Mouse (Mus musculus) G1E-ER4 (cell line): ENCODE measurements around the gene Gpr3. TPM values are rescaled to one million over a fixed set of nuclear protein-coding genes. Genes with fewer than 3 reads are reported as not detected.

ENCODE experiments used
- GATA1 ChIP-seq: IDR thresholded peaks from one replicate; pipeline ENCODE4 v1.8.0; 2012; ENCODE audit warnings: low read length, inconsistent platforms
- polyA plus RNA-seq: library from polyadenylated mRNA; stranded (reverse); fragments of >175 nt; gene quantifications from 2 replicates; pipeline ENCODE4 v1.2.3, GENCODE M21; 2012

The Gpr3 gene
- polyA plus RNA-seq, 1 experiment, result 0.03 TPM

GRCm38 (mm10) chr4:133170056-133170524 is 42.2 kb downstream of the Gpr3 start:
- no peak for TF ChIP-seq GATA1

GRCm38 (mm10) chr4:133169237-133170055 is 42.9 kb downstream of the Gpr3 start:
- TF ChIP-seq GATA1, result no peak

DNA sequence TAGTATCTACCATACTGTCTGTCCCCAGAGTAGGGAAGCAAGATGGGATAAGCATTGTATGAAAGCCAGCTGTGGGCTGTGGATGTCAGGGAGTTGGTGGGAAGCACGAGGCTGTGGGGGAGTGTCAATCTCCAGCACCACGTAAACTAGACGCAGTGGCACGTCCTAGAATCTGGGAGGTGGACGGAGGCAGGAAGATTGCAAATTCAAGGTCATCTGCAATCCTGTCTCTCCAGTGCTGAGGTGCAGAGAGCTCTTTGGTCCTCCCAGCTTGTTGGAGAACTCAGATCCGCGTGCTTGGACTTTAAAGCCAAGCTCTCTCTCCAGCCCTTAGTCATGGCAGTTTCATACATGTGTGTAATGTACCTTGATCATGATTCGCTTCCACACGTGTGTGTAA is 45.6 kb downstream of the Gpr3 start:
- TF ChIP-seq GATA1, result no peak

GRCm38 (mm10) chr4:133162196-133162595 is 50.1 kb downstream of the Gpr3 start:
- TF ChIP-seq GATA1, result no peak

- TF ChIP-seq GATA1, result no peak
These were observed 51.5 kb downstream of the Gpr3 start for GRCm38 (mm10) chr4:133160821-133161220.

GRCm38 (mm10) chr4:133160211-133160610 is 52.1 kb downstream of the Gpr3 start:
- TF ChIP-seq GATA1, result no peak

DNA sequence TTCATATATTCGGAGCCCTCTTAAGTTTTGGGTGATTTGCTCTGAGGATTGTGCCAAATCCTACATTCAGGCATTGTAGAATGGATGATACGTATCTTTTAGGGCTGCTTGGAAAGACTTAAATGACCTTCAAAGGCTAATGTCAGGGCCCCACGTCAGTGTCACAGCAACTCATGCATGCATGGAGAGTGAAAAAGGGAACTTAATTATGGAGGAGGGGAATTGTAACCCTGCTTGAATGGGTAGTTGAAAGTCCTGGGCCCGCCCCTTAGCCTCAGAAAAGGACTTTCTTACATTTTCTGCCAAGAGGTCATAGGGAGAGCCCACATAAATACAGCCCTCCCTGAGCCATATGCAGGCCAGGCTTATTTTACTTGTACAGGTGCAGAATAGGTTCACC is 52.7 kb downstream of the Gpr3 start:
- TF ChIP-seq GATA1, result no peak

Other genes starting within 250 kb of the Gpr3 start
- not detected in 2 replicates for gene Fgr, start 238.4 kb downstream of the Gpr3 start, polyA plus RNA-seq
- gene Ahdc1, start 201.3 kb downstream of the Gpr3 start, polyA plus RNA-seq, result 21.6 and 23.9 TPM in 2 replicates
- 50.3 and 57.3 TPM in 2 replicates for gene Wasf2, start 82.0 kb downstream of the Gpr3 start, polyA plus RNA-seq
- gene Cd164l2, start 405 bp downstream of the Gpr3 start, polyA plus RNA-seq, result not detected in 2 replicates
- 51.8 and 51.9 TPM in 2 replicates for gene Map3k6, start 28.3 kb upstream of the Gpr3 start, polyA plus RNA-seq
- gene Sytl1, start 50.6 kb upstream of the Gpr3 start, polyA plus RNA-seq, result 0.10 and 0.26 TPM in 2 replicates
- gene Tmem222, start 65.3 kb upstream of the Gpr3 start, polyA plus RNA-seq, result 27.0 and 38.3 TPM in 2 replicates
- 56.5 and 63.0 TPM in 2 replicates for gene Wdtc1, start 140.9 kb upstream of the Gpr3 start, polyA plus RNA-seq
- gene Slc9a1, start 157.2 kb upstream of the Gpr3 start, polyA plus RNA-seq, result 56.6 and 70.6 TPM in 2 replicates